Mouse (Mus musculus) kidney, postnatal 25 days (tissue): ENCODE data around the gene BC067074.

Experiments used
- DNase-seq, 2 experiments: peaks; one replicate each; pipeline ENCODE4 v3.0.0; 2021; ENCODE audit warnings: mixed read lengths in 2 of 2

Gene BC067074

DNA sequence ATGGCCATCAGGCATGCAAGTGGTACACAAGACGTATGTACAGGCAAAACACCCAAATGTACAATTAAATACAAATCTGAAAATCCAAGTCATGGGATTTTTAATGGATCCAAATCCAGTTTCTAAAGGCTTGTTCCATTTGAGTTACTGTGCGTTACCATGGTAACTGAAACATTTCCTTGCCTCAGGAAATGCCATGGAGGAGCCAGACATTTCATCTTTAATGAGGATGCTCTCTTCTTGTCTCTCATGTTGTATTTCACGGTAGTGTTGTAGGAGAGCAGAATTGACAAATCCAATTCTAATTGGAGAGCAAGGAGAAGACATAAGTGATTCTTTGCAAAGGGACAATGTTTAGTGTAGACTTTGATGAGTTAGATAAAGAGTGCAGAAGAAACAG is 31.3 kb downstream of the BC067074 start:
- no peak for DNase-seq

DNA sequence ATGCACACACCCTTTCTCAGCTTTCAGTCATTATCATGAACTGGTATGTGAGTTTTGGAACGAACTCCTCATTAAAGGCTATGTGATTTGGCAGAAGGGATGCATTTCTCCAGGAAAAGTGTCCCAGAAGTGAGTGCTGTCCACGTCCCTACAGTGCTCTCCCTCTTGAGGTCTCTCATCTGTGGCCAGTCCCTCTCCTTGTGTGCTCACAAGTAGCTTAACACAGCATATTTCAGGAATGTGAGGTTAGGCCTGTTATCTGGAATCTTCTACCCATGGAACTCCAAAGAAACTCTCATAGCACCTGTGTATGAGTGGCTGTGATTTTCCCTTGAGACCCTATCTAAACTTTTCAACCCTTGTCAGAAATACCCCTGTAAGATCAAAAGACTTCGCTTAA is 32.7 kb downstream of the BC067074 start:
- DNase-seq = no peak

DNA sequence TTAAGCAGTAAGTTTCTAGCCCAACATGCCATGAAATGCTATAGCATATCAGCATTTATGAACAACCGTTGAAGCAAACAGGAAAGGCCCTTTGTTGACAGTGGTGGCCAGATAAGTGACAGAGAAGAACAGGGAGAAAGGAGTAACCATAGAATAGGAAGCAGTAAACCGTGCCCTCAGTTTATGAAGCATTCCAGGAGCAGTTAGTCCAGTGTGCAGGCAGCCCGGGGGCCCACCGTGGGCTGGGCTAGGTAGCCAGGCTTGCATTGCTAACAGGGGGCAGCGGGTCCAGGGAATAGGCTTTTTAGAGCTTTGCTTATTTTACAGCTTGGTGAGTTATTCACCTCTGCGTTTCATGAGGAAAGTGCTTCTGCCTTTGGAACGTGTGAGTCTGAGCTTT is 39.3 kb downstream of the BC067074 start:
- DNase-seq = no peak

- no peak for DNase-seq
Observed at GRCm38 (mm10) chr13:113333374-113333773, 40.4 kb downstream of the BC067074 start.

DNA sequence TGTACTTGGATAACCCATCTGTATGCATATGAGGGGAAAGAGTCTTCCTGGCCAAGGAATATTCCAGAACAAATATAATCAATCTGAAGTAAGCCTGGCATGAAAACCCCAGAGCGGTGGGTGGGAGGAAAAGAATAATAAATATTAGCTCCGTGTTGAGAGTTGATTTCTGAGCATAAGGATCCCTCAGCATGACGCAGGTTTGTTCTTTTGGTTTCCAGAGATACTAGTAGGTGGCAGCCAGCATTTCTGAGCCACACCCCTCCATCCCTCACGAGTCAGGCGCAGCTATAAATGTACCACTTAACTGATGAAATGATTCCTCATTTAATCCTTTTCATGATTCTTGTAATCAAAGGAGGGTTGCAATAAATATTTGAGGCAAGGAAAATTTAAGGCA is 41.0 kb downstream of the BC067074 start:
- DNase-seq = no peak

GRCm38 (mm10) chr13:113334773-113335172 is 41.8 kb downstream of the BC067074 start:
- DNase-seq = no peak

DNA sequence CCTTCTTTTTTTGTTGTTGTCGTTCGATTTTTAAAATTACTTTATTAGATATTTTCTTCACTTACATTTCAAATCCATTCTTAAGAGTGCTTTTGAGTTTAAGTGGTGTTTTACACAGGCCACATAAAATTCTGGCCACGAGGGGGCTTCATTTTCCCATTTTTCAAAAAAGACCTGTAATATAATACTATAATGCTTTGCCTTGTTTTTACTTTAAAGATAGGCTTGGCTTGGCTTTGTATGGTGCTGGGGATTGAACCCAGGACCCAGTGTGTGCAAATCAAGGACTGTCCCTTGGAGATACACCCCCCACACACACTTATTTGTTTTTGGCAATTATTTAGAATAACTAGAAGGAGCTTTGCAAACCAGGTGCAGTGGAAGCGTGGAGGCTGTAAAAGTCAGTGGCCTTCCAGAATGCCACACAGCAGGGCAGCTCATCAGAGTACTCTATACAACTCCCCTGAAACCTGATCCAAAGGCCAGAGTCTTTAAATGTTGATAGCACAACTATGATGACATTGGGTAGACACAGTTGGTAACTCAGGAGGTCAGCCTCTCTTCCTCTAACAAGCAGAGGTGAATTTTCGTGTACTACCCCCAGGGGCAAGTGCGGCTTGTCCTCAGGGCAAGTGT is 44.4 kb downstream of the BC067074 start:
- peak; percentile 45 to 85 for DNase-seq

GRCm38 (mm10) chr13:113340644-113341043 is 47.7 kb downstream of the BC067074 start:
- DNase-seq = no peak

DNA sequence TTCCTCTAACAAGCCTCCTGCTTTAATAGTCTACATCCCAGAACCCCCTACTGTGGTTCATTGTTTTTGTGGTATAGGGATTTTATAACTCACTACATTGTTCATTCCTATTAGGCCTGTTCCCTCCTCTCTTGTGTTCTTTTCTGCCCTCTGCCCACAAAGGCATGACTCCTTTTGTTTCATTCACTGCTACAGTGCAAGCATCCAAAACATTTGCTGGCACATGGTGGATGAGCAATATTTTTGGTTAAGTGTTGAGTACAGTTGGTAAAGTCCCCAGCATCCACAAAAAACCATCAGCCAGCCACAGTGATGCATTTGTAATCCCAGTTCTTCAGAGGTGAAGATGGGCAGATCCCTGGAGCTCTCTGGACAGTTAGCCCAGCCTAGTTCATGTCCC is 48.2 kb downstream of the BC067074 start:
- no peak for DNase-seq

GRCm38 (mm10) chr13:113342355-113342919 is 49.5 kb downstream of the BC067074 start:
- no peak for DNase-seq

- no peak for DNase-seq
Observed at GRCm38 (mm10) chr13:113350743-113351430, 57.9 kb downstream of the BC067074 start.

GRCm38 (mm10) chr13:113353546-113353945 is 60.6 kb downstream of the BC067074 start:
- DNase-seq = no peak

DNA sequence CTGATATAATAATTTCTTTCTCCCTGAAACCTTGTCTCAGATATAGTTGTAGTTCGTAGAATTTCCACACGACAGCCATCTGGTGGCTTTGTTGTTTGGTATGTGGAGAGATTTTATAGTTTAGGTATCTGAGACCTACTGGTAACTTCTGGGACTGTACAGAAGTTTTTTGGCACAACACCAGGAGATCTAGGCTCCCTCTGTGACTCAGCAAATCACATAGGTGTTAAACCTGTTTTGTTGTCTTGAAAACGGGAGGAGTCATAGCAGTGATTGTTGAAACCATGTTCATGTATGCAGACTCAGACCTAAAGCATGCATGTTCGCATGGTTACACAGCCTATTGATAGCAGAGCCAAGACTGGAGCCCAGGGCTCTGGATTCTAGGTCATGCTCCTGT is 61.0 kb downstream of the BC067074 start:
- no peak for DNase-seq

DNA sequence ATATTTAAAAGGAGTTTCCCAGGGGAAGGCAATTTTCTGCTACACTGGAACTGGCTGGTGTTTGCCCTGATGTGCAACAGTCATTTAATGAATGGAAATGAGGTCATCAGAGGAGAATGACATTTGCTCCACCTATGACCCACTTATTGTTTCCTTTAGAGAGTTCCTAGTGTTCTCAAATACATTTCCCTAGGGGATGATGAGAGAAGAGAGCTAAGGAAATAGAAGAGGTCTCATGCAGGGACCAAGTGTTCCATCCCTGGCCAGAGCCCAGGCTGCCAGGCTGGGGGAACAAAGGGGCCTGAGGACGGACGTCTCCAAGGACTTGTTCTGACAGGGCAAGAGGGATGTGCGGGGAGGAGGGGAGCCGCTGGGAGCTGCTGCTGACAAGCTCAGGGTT is 62.1 kb downstream of the BC067074 start:
- DNase-seq = peak in 1 of 2 experiments; percentile 71

DNA sequence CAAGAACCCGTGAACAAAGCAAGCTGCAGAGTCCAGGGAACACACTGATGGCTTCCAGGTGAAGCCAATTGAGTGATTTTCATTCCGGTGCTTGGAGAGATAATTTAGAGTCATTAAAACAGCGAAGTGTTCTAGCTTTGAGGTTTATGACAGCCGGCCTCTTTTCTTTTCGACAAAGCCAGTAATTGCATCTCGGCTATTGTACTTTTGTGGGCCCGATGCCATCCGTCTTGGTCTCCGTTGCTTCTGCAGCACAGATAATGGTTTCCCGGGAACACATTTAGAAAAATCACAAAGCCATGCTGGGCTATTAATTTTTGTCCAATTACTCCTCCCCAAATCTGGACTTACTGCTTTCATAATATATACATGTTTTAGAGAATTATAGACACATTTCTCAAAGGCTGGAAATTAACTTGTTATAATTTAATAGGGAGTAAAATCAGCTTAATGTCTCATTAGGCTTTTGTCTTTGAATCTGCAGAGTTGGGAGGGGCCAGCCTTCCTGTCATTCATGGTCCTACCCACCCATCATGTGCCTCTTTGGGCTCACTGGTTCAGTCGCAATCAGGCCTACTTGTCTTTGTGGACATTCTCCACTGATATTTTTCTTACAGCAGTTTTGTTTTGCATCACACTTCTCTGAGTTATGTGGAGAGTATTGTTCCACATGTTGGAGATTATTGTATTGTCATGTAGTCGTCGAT is 64.6 kb downstream of the BC067074 start:
- DNase-seq = no peak

DNA sequence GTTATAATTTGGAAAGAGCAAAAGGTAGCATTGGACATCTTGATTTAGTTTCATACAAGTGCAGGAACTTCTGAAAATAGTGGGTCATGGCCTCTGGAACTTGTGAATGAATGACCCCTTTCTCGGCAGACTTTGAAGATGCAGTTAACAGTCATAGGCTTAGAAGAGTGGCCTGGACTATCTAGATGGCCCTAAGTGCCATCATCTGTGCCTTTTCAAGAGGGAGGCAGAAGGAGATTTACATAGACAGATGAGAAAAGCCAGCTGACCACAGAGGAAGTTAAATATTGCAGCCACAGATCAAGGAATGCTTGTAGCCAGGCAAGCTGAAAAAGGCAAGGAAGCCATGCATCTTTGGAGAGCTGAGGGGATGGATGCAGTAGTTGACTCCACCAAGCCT is 66.7 kb downstream of the BC067074 start:
- no peak for DNase-seq

DNA sequence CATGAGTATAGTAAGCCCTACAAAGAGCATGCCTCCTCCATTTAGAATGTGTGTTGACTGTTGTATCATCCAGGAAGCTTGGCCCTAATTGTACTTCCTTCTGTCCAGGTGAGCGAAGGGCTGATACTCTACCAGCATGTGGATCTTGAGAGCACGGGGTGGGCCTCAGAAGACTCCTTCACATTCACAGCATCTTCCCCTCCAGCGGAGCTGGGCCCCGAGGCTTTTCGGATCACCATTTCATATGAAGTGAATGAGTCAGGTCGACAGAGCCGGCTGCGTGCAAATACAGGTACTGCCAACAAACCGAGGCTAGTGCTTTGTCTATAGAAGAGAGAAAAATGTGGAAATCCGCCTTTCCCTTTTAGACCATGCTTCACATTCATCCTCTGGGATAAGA is 73.0 kb downstream of the BC067074 start:
- DNase-seq = no peak

- DNase-seq = peak; percentile 79 to 87
Observed at GRCm38 (mm10) chr13:113368931-113369579, 76.1 kb downstream of the BC067074 start.

GRCm38 (mm10) chr13:113369622-113370021 is 76.7 kb downstream of the BC067074 start:
- peak; percentile 53 to 82 for DNase-seq

- no peak for DNase-seq
Observed at GRCm38 (mm10) chr13:113373291-113374083, 80.5 kb downstream of the BC067074 start.

DNA sequence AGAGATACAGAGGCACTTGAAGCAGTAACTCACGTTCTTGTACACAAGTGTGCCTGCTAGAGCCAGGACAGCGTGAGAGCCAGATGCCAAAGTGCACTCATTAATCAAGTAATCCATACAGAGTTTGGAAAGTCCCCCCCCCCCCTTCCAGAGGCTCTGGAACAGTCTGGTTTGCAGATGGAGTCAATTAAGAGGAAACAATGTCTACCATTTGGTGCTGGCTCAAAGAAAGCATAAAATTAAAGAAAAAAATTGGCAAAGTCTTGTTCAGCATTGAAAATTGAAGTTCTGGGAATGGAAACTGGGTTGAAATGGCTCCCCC is 81.1 kb downstream of the BC067074 start:
- no peak for DNase-seq

DNA sequence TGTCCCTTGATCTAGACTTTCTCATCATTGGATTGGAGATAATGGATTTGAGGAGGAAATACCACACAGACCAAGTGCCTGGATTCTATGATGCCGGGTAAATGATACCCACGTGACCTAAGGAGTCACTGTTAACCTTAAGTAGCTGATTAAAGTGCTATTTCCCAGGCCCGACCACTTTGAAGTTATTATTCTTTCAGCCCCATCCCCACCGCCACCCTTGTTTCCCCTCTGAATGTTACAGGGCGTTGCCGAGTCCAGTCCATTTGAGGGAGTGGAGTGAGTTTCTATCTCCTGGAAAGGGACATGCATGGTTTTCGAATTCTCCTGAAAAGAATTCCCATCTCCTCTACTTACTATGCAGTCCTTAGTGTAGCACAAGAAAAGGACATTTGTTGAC is 84.7 kb downstream of the BC067074 start:
- no peak for DNase-seq
